Mouse (Mus musculus) kidney, embryonic 16.5 days (tissue): Measurements from ENCODE around the gene Slc9a2. TPM values are rescaled to one million over a fixed set of nuclear protein-coding genes. Genes with fewer than 3 reads are reported as not detected.
"Not testable (repeated sequence)": the region's sequence is repeated elsewhere in the genome, so short reads cannot be mapped to it uniquely, and the experiment has no call there.

ENCODE experiments used
- ATAC-seq: fragments of 200-750 bp; cut with Nextera tagmentation; 2 replicates; pipeline ENCODE4 v1.8.0; 2017; ENCODE audit warnings: moderate TSS enrichment; ENCODE audit not compliant: low FRiP score, low TSS enrichment
- H3K27ac ChIP-seq: fragments of 300-500 bp; sonication (generic); 2 replicates; pipeline ENCODE4 v1.5.1; 2014; ENCODE audit warnings: low read length
- H3K27me3 ChIP-seq: fragments of 300-500 bp; sonication (generic); 2 replicates; pipeline ENCODE4 v1.6.1; 2014; ENCODE audit warnings: low read length, control low read depth, mixed read lengths; ENCODE audit not compliant: insufficient read depth
- H3K36me3 ChIP-seq: fragments of 300-500 bp; sonication (generic); 2 replicates; pipeline ENCODE4 v1.6.1; 2014; ENCODE audit warnings: low read length, control low read depth, mixed read lengths; ENCODE audit not compliant: insufficient read depth
- H3K4me1 ChIP-seq: fragments of 300-500 bp; sonication (generic); 2 replicates; pipeline ENCODE4 v1.6.1; 2014; ENCODE audit warnings: low read length, control low read depth, mixed read lengths; ENCODE audit not compliant: insufficient read depth
- H3K4me2 ChIP-seq: fragments of 300-500 bp; sonication (generic); replicated peaks from 2 replicates; pipeline ENCODE4 v1.6.1; 2014; ENCODE audit warnings: low read depth, low read length
- H3K4me3 ChIP-seq: fragments of 300-500 bp; sonication (generic); 2 replicates; pipeline ENCODE4 v1.5.1; 2014; ENCODE audit warnings: mild to moderate bottlenecking, low read length
- H3K9ac ChIP-seq: fragments of 300-500 bp; sonication (generic); replicated peaks from 2 replicates; pipeline ENCODE4 v1.6.1; 2014; ENCODE audit warnings: low read length
- H3K9me3 ChIP-seq: fragments of 300-500 bp; sonication (generic); 2 replicates; pipeline ENCODE4 v1.6.1; 2016; ENCODE audit warnings: low read length, control low read depth
- WGBS: fragments of 180-500 bp; shearing (Covaris S2); extraction: QIAGEN DNeasy Blood & Tissue Kit; methylation state at CpG from one replicate; pipeline ENCODE4 v1.1.7; 2014; 5-methylcytosine and 5-hydroxymethylcytosine counted together
- polyA plus RNA-seq: library from polyadenylated mRNA; unstranded; fragments of >200 nt; fragmentation: Nextera tagmentation; extraction: Ambion mirVana; gene quantifications from 2 replicates; pipeline ENCODE4 v1.2.1, GENCODE M21; 2015

The Slc9a2 gene
- polyA plus RNA-seq, 1 experiment from 2014 or later = 2.8 TPM

GRCm38 (mm10) chr1:40696436-40696835 is 16.1 kb downstream of the Slc9a2 start:
- Histone ChIP-seq H3K9ac (no peak overlapping the region), H3K4me1 (no peaks in the 10 kb centered on the region), H3K9me3 (0 out of 2 replicates have a peak, but pooled peaks cover 6% of the 10 kb centered on the region), H3K27ac (no peak overlapping the region), H3K4me2 (no peak overlapping the region), H3K27me3 (no peaks in the 10 kb centered on the region), H3K36me3 (no peaks in the 10 kb centered on the region), H3K4me3 (no peak overlapping the region)
- ATAC-seq = no peak
- 81% methylated on average over 3 of the region's 3 CpGs for WGBS

- Histone ChIP-seq H3K9me3 (no peaks in the 10 kb centered on the region), H3K36me3 (no peaks in the 10 kb centered on the region), H3K27me3 (no peaks in the 10 kb centered on the region), H3K4me2 (no peak overlapping the region), H3K4me1 (no peaks in the 10 kb centered on the region), H3K27ac (no peak overlapping the region), H3K9ac (no peak overlapping the region), H3K4me3 (no peak overlapping the region)
- WGBS = 83% methylated on average over 4 of the region's 4 CpGs
- ATAC-seq = no peak
These were observed 24.7 kb downstream of the Slc9a2 start for GRCm38 (mm10) chr1:40705099-40705498.

- H3K27ac ChIP-seq = no peak overlapping the region
- H3K4me2 ChIP-seq = no peak overlapping the region
- no peaks in the 10 kb centered on the region for H3K4me1 ChIP-seq
- WGBS = 75% methylated on average over 9 of the region's 9 CpGs
- H3K9ac ChIP-seq = no peak overlapping the region
- no peaks in the 10 kb centered on the region for H3K27me3 ChIP-seq
- no peak overlapping the region for H3K4me3 ChIP-seq
- ATAC-seq = no peak
- H3K36me3 ChIP-seq = no peaks in the 10 kb centered on the region
- H3K9me3 ChIP-seq = no peaks in the 10 kb centered on the region
These were observed 34.6 kb downstream of the Slc9a2 start for GRCm38 (mm10) chr1:40714950-40715349.

- Histone ChIP-seq H3K36me3 (no peaks in the 10 kb centered on the region), H3K27me3 (no peaks in the 10 kb centered on the region), H3K9me3 (no peaks in the 10 kb centered on the region), H3K4me3 (no peak overlapping the region), H3K9ac (no peak overlapping the region), H3K4me2 (no peak overlapping the region), H3K27ac (no peak overlapping the region), H3K4me1 (no peaks in the 10 kb centered on the region)
- 87% methylated on average over 10 of the region's 10 CpGs for WGBS
- no peak for ATAC-seq
These were observed 45.7 kb downstream of the Slc9a2 start for GRCm38 (mm10) chr1:40726051-40726450.

- ATAC-seq = no peak
These were observed 47.0 kb downstream of the Slc9a2 start for GRCm38 (mm10) chr1:40727404-40727803.

GRCm38 (mm10) chr1:40728636-40729035 is 48.3 kb downstream of the Slc9a2 start:
- Histone ChIP-seq H3K9me3 (no peaks in the 10 kb centered on the region), H3K27me3 (no peaks in the 10 kb centered on the region), H3K9ac (no peak overlapping the region), H3K36me3 (no peaks in the 10 kb centered on the region), H3K4me1 (0 out of 2 replicates have a peak, but pooled peaks cover 3% of the 10 kb centered on the region), H3K4me3 (no peak overlapping the region), H3K4me2 (no peak overlapping the region), H3K27ac (no peak overlapping the region)
- WGBS = 96% methylated on average over 1 of the region's 1 CpGs
- ATAC-seq = no peak

More at GRCm38 (mm10) chr1:40727404-40727803, 47.0 kb downstream of the Slc9a2 start:
- H3K27me3 ChIP-seq = no peaks in the 10 kb centered on the region
- 79% methylated on average over 7 of the region's 7 CpGs for WGBS
- no peak overlapping the region for H3K27ac ChIP-seq
- no peaks in the 10 kb centered on the region for H3K4me1 ChIP-seq
- H3K9me3 ChIP-seq = no peaks in the 10 kb centered on the region
- H3K4me3 ChIP-seq = no peak overlapping the region
- H3K36me3 ChIP-seq = no peaks in the 10 kb centered on the region
- no peak overlapping the region for H3K4me2 ChIP-seq
- H3K9ac ChIP-seq = no peak overlapping the region

GRCm38 (mm10) chr1:40737671-40738070 is 57.3 kb downstream of the Slc9a2 start:
- Histone ChIP-seq H3K4me1 (peaks cover 12% of the 10 kb centered on the region; the same call in 1 of the 2 replicates), H3K4me3 (no peak overlapping the region), H3K4me2 (no peak overlapping the region), H3K36me3 (no peaks in the 10 kb centered on the region), H3K27me3 (no peaks in the 10 kb centered on the region), H3K9ac (no peak overlapping the region), H3K27ac (no peak overlapping the region), H3K9me3 (no peaks in the 10 kb centered on the region)
- 70% methylated on average over 8 of the region's 8 CpGs for WGBS
- no peak for ATAC-seq

GRCm38 (mm10) chr1:40738246-40738645 is 57.9 kb downstream of the Slc9a2 start:
- not testable (repeated sequence) for H3K9me3 ChIP-seq, H3K4me2 ChIP-seq, H3K27me3 ChIP-seq, H3K9ac ChIP-seq, H3K36me3 ChIP-seq, ATAC-seq, H3K4me3 ChIP-seq, H3K27ac ChIP-seq
- peaks cover 12% of the 10 kb centered on the region; the same call in 1 of the 2 replicates for H3K4me1 ChIP-seq
- WGBS = 97% methylated on average over 9 of the region's 9 CpGs

GRCm38 (mm10) chr1:40740739-40741138 is 60.4 kb downstream of the Slc9a2 start:
- no peak overlapping the region for H3K4me2 ChIP-seq
- H3K27me3 ChIP-seq = no peaks in the 10 kb centered on the region
- H3K27ac ChIP-seq = no peak overlapping the region
- H3K9me3 ChIP-seq = no peaks in the 10 kb centered on the region
- H3K4me3 ChIP-seq = no peak overlapping the region
- H3K4me1 ChIP-seq = no peaks in the 10 kb centered on the region
- no peak overlapping the region for H3K9ac ChIP-seq
- no peaks in the 10 kb centered on the region for H3K36me3 ChIP-seq
- ATAC-seq = no peak
- WGBS = 72% methylated on average over 2 of the region's 2 CpGs

GRCm38 (mm10) chr1:40746089-40746488 is 65.7 kb downstream of the Slc9a2 start:
- no peak overlapping the region for H3K9ac ChIP-seq
- ATAC-seq = no peak
- WGBS = 77% methylated on average over 5 of the region's 5 CpGs
- H3K27ac ChIP-seq = no peak overlapping the region
- no peak overlapping the region for H3K4me2 ChIP-seq
- H3K27me3 ChIP-seq = no peaks in the 10 kb centered on the region
- H3K9me3 ChIP-seq = no peaks in the 10 kb centered on the region
- no peak overlapping the region for H3K4me3 ChIP-seq
- no peaks in the 10 kb centered on the region for H3K36me3 ChIP-seq
- H3K4me1 ChIP-seq = no peaks in the 10 kb centered on the region
